Mouse (Mus musculus) layer of hippocampus, adult 9-11 months (tissue): Measurements from ENCODE around the gene Rnf213.
A peak's percentile ranks its signal among the peaks of the same experiment; 100 is the strongest.

Experiments used
- DNase-seq: peaks from one replicate; pipeline ENCODE4 v3.0.0; 2022

Rnf213 gene

DNA sequence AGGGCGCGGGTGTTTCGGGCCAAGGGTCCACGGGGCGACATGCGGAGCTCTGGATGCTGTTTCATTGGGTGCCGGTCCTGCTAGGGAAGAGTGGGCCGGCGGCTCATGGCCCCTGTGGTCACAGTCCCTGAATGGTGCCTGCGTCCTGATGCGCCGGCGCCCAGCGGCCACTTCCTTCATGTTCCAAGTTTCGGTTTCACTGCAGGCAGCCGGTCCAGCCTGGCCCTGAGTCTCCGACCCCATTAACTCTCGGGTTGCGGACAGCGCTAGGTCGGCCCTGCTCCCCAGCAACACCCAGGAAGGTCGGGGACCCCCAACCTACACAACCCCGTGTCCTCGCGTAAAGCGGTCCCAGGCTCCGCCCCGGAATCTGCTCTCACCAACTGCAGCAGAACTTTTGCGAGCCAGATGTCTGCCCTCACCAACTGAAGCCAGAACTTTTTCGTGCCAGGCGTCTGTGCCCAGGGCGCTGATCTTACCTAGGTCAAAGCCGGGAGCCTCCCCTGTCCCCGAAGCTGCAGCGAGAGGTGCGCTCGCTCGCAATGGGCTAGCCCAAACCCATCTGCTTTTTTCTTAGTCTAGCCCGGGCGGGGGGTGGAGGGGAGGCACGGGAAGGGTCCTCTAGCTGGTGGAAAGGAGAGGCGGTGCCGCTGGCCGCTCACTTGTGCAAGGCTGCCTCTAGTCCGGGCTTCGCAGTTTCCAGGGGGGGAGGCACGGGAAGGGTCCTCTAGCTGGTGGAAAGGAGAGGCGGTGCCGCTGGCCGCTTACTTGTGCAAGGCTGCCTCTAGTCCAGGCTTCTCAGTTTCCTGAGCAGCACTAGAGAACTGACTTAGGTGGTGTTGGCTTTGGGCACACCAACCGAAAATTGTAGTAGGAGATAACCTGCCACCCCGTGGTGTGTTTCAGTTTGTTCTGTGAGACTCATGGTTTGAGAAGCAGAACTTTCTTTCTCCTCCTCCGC is 2.3 kb upstream of the Rnf213 start:
- peak; percentile 52 for DNase-seq

GRCm38 (mm10) chr11:119391386-119392000 is 1.4 kb upstream of the Rnf213 start:
- no peak for DNase-seq

GRCm38 (mm10) chr11:119392001-119392614 is 792 bp upstream of the Rnf213 start:
- peak; percentile 29 for DNase-seq

DNA sequence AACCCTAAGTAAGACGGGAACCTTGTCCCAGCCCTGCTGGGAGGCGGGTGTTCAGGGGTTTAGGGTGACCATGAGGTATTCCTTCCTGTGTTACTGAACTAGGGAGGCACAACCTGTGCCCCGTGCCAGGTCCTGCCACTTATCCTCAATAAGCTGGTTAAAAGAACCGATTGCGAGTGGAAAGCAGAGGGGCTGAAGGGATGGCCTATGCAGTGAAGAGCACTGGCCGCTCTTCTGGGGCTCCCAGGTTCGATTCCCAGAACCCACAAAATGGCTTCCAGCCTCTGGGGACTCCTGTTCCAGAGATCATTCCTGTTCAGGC is 544 bp downstream of the Rnf213 start:
- DNase-seq: no peak

DNA sequence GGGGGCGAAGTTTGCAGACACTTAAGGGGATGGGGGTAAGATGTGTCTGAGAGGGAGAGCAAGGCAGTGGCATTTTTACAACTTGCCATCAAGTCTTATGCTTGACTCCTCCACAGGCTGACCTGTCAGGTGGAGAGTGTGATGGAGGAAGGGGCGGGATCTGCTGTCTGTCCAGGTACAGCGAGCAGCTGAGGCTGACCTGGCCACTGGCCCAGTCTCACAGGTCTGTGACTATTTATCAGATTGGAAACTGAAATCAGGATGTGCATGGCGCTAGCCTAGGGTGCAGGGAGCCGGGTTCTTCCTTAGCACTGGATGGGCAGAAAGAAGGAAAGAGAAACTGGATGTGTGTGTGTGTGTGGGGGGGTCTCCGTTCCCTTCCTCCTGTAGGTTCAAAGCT is 1.3 kb downstream of the Rnf213 start:
- DNase-seq: no peak

DNA sequence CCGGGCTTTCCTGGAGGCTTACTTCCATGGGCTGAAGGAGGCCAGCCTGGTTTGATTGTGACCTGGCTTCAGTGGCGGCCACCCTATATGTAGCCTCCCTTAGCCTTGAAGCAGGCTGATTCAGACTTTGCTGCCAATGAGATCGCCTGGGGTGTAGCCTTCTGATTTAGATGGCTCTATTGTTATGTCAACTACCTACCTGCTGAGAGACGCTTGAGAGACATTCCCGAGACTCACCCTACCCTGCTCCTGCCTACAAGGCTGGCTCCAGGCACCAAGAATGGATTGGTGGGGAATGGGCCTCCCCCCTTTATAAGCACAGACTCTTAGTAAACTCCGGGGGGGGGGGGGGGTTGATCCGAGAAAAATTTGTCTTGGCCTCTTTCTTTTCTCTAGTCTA is 2.5 kb downstream of the Rnf213 start:
- no peak for DNase-seq

- no peak for DNase-seq
Measured at GRCm38 (mm10) chr11:119395931-119396330, 3.0 kb downstream of the Rnf213 start.

DNA sequence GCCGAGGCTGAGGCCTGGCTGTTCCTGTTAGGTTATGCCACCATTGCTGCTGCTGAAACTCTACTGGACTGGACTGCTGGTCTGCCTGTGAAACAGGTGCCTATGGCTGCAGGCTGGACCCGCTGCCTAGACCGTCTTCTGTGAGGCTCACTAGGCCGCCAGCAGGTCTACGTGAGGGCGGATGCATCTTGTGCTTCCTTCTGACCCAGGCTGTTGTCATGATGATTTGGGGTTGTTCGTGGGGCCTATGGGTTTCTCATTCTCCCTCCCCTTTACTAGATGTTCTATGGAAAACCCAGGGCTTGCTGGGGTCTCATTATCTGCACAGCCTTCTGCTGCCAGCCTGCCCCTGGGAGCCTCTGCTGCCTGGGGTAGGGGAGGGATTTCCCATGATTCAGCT is 3.6 kb downstream of the Rnf213 start:
- DNase-seq: no peak

DNA sequence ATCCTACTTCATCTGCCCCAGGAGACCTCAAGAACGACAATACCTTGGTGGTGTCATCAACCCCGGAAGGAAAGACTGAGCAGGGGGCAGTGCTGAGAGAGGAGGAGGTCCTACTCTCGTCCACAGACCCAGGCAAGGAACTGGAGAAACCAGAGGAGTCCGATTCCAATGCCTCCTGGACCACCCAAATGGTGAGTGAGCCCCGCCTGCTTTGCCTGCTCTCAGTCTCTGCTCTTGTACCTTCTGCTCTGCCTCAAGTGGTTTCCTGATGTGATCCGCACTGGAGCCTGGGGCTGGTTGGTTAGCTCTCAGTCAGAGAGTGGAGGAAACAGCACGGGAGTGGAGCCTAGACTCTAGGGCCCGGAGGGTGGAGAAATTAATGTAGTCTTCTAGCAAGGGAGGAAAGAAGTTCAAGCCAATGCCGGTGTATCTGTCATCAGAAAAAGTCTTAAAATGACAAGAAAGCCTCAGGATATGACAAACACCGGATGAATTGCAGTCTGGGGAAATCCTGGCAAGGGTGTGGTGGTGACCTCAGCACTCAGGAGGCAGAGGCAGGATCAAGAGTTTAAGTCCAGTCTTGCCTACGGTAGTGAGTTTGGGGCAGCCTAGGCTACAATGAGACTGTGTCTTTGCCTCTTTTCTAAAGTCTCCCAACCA is 9.7 kb downstream of the Rnf213 start:
- DNase-seq: no peak

DNA sequence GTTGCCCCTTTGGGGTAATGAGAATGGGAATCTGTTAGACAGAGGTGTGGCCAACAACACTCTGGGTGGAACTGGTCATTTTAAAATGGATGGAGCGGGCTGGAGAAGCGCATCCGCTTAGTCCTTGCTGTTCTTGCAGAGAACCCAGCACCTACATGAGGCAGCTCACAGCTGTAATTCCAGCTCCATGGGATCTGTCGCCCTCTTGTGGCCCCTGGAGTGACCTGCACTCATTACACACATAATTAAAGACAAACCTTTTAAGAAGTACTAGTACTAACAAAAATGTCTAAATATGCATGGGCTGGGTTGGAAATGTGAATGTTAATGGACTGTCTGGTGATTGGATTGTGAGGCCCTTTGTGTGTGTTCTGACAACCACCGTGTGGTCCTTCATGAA is 11.7 kb downstream of the Rnf213 start:
- DNase-seq: no peak

DNA sequence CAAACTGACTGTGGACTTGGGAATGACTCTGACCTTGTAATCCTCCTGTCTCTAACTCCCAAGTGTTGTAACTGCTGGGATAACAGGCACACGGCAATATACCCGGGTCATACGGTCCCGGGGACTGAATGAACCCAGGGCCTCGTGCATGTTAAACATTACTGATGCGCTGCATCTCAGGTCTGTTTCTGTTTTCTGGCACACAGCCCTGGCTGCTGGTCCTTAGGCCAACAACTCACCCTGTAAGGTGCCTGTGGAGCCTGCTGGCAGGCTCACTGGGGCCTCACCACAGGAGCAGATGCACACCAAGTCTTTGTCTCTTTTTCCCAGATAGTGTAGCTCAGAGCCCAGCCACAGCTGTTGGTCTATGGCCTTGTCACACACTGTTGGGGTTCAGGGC is 14.5 kb downstream of the Rnf213 start:
- no peak for DNase-seq

DNA sequence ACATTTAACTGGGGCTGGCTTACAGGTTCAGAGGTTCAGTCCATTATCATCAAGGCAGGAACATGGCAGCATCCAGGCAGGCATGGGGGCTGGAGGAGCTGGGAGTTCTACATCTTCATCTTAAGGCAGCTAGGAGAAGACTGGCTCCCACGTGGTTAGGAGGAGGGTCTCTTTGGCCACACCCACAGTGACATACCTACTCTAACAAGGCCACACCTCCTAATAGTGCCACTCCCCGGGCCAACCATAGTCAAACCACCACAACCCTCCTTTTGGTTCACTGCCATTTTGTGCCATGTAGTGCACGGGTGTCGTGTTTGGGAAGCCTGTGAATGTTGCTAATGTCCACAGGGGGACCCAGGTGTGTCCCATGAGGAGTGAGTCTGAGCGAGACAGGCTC is 15.1 kb downstream of the Rnf213 start:
- no peak for DNase-seq

- no peak for DNase-seq
Measured at GRCm38 (mm10) chr11:119419327-119420118, 26.6 kb downstream of the Rnf213 start.

- no peak for DNase-seq
Measured at GRCm38 (mm10) chr11:119420426-119420825, 27.5 kb downstream of the Rnf213 start.

DNA sequence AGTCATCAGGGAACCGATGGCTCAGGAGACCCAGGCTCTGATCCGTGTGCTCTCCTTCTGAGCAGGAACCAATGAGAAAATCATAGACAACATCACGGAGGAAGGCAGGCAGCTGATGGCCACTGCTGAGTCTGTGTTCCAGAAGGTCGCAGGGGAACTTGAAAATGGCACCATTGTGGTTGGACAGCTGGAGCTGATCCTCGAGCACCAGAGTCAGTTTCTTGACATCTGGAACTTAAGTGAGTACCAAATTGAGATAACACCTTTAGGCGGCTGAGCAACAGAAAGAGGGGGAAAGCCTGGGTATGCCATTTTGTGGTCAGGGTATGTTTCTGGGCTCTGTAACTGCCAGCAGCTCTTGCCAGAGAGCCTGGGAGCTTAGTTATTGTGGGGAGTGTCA is 34.5 kb downstream of the Rnf213 start:
- DNase-seq: no peak

DNA sequence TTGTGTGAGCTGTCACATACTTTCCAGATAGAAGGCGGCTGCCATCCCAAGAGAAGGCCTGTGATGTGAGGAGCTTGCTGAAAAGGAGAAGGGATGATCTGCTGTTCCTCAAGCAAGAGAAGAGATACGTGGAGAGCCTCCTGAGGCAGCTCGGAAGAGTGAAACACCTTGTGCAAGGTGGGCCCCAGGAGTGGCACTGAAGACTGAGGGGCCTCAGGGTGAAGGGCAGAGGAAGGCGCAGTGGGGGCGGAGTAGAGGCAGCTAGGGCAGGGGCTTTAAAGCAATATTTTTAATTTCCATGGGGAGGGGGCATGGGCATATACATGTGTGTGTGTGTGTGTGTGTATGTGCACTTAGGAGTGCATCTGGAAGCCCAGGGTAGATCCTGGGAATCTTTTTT is 35.1 kb downstream of the Rnf213 start:
- no peak for DNase-seq

GRCm38 (mm10) chr11:119428649-119429136 is 35.8 kb downstream of the Rnf213 start:
- DNase-seq: no peak

DNA sequence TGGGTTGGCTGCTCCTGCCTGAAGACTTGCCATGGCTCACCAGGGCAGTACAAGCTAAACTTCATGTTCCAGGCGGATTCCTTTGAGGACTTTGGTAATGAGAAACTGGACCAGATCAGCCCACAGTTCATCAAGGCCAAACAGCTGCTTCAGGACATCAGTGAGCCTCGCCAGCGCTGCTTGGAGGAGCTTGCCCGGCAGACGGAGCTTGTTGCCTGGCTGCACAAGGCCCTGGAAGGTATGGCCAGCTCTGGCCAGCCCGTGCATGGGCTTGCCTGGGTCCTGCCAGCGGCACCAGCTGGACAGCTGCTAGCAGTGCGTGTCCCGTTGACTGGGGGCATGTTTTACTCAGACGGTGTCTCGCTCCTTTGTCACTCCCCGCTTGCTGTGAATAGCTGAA is 38.6 kb downstream of the Rnf213 start:
- DNase-seq: no peak

DNA sequence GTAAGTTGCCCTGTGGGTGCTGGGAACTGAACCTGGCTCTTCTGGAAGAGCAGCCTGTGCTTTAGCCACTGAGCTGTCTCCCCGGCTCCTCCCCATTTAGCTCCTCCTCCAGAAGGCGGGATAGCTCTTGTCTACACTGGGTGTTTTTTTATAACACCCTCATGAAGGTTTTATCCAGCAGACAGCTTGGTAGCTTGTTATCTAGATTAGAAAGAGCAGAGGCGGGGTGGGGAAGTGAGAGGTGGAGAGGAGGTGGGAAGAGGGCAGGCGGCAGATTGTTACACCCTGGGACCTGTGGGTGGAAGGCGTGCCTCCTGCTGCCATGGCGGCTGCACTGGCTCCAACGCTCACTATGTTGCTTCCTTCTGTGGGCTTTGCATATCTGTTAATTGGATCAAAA is 39.8 kb downstream of the Rnf213 start:
- peak; percentile 55 for DNase-seq

- DNase-seq: no peak
Measured at GRCm38 (mm10) chr11:119434316-119434715, 41.4 kb downstream of the Rnf213 start.

- no peak for DNase-seq
Measured at GRCm38 (mm10) chr11:119435880-119436872, 43.3 kb downstream of the Rnf213 start.
